Mouse (Mus musculus) MEL (cell line): Measurements from ENCODE around the gene Selenon. TPM values are rescaled to one million over a fixed set of nuclear protein-coding genes. Genes with fewer than 3 reads are reported as not detected.

Experiments used
- DNase-seq: peaks from one replicate; pipeline ENCODE4 v3.0.0; 2011; ENCODE audit warnings: low read depth, low spot score
- H3K27ac ChIP-seq: 2 replicates; pipeline ENCODE4 v1.5.1; 2012; ENCODE audit warnings: low read depth, mild to moderate bottlenecking, control low read depth, low read length, moderate library complexity; ENCODE audit not compliant: control insufficient read depth
- H3K27me3 ChIP-seq, 2 experiments: fragments of 150-350 bp in 1 of 2; sonication (generic) in 1 of 2; 2 replicates each; pipeline ENCODE4 v1.6.1; 2012; ENCODE audit warnings: low read length in 2 of 2, mild to moderate bottlenecking in 2 of 2, improper control_type of control experiment in 1 of 2, moderate library complexity in 1 of 2; ENCODE audit not compliant: insufficient read depth in 2 of 2, control insufficient read depth in 1 of 2
- H3K36me3 ChIP-seq, 2 experiments: 2 replicates each; pipeline ENCODE4 v1.6.1; 2012 to 2014; ENCODE audit warnings: low read length in 2 of 2, improper control_type of control experiment in 1 of 2, inconsistent platforms in 1 of 2, mild to moderate bottlenecking in 1 of 2; ENCODE audit not compliant: insufficient read depth in 2 of 2, control insufficient read depth in 1 of 2
- H3K4me1 ChIP-seq, 2 experiments: fragments of 150-350 bp in 1 of 2; sonication (generic) in 1 of 2; 2 replicates each; pipeline ENCODE4 v1.6.1; 2012; ENCODE audit warnings: low read length in 2 of 2, improper control_type of control experiment in 1 of 2, mild to moderate bottlenecking in 1 of 2; ENCODE audit not compliant: insufficient read depth in 2 of 2, control insufficient read depth in 1 of 2
- H3K4me3 ChIP-seq, 2 experiments: fragments of 150-350 bp in 1 of 2; sonication (generic) in 1 of 2; 2 replicates each; pipeline ENCODE4 v1.5.1; 2012; ENCODE audit warnings: low read depth in 2 of 2, low read length in 2 of 2, mild to moderate bottlenecking in 2 of 2, moderate library complexity in 2 of 2, control low read depth in 1 of 2, improper control_type of control experiment in 1 of 2; ENCODE audit not compliant: control insufficient read depth in 1 of 2, insufficient read depth in 1 of 2
- H3K79me2 ChIP-seq: 2 replicates; pipeline ENCODE4 v1.6.1; 2012; ENCODE audit warnings: mild to moderate bottlenecking, low read length, moderate library complexity; ENCODE audit not compliant: control insufficient read depth, poor library complexity, insufficient read depth
- H3K9ac ChIP-seq: 2 replicates; pipeline ENCODE4 v1.6.1; 2012; ENCODE audit warnings: low read depth, mild to moderate bottlenecking, control low read depth, low read length, moderate library complexity; ENCODE audit not compliant: control insufficient read depth, poor library complexity, severe bottlenecking
- H3K9me3 ChIP-seq: fragments of 150-350 bp; sonication (generic); replicated peaks from 2 replicates; pipeline ENCODE4 v1.6.1; 2012; ENCODE audit warnings: mild to moderate bottlenecking, low read length, improper control_type of control experiment, moderate library complexity; ENCODE audit not compliant: insufficient read depth
- CTCF ChIP-seq, 3 experiments: IDR thresholded peaks in 2 of 3; conservative IDR thresholded peaks in 1 of 3; 2 replicates each; pipeline ENCODE4 v1.5.1; 2011 to 2012; ENCODE audit warnings: low read length in 3 of 3, low read depth in 2 of 3, mild to moderate bottlenecking in 2 of 3, improper control_type of control experiment in 1 of 3, inconsistent platforms in 1 of 3, mixed read lengths in 1 of 3, moderate library complexity in 1 of 3; ENCODE audit not compliant: control insufficient read depth in 1 of 3, insufficient read depth in 1 of 3, poor library complexity in 1 of 3, severe bottlenecking in 1 of 3
- EP300 ChIP-seq, 2 experiments: IDR thresholded peaks; 2 replicates each; pipeline ENCODE4 v1.6.1; 2011; ENCODE audit warnings: improper control_type of control experiment in 2 of 2, low read length in 2 of 2, low read depth in 1 of 2, mild to moderate bottlenecking in 1 of 2
- GABPA ChIP-seq: IDR thresholded peaks from 2 replicates; pipeline ENCODE4 v1.6.1; 2012; ENCODE audit warnings: low read depth, mild to moderate bottlenecking, inconsistent platforms, low read length, improper control_type of control experiment, moderate library complexity
- KAT2A ChIP-seq: conservative IDR thresholded peaks from 2 replicates; pipeline ENCODE4 v1.6.1; 2012; ENCODE audit warnings: low read depth, low read length, improper control_type of control experiment, inconsistent platforms
- MAZ ChIP-seq: IDR thresholded peaks from 2 replicates; pipeline ENCODE4 v1.6.1; 2012; ENCODE audit warnings: low read depth, mild to moderate bottlenecking, inconsistent platforms, low read length, improper control_type of control experiment
- MXI1 ChIP-seq: IDR thresholded peaks from 2 replicates; pipeline ENCODE4 v1.6.1; 2011; ENCODE audit warnings: mild to moderate bottlenecking, low read depth, low read length, improper control_type of control experiment
- NELFE ChIP-seq: IDR thresholded peaks from 2 replicates; pipeline ENCODE4 v1.6.1; 2011; ENCODE audit warnings: low read depth, low read length, improper control_type of control experiment
- NRF1 ChIP-seq: IDR thresholded peaks from 2 replicates; pipeline ENCODE4 v1.6.1; 2014; ENCODE audit warnings: low read depth, mild to moderate bottlenecking, inconsistent platforms, low read length, improper control_type of control experiment, moderate library complexity; ENCODE audit not compliant: poor library complexity, insufficient read depth, severe bottlenecking
- POLR2AphosphoS2 ChIP-seq: IDR thresholded peaks from 2 replicates; pipeline ENCODE4 v1.6.1; 2011; ENCODE audit warnings: low read length, improper control_type of control experiment
- POLR2AphosphoS5 ChIP-seq: IDR thresholded peaks from 2 replicates; pipeline ENCODE4 v1.6.1; 2012; ENCODE audit warnings: low read depth, borderline replicate concordance, mild to moderate bottlenecking, inconsistent platforms, low read length, moderate library complexity, mixed read lengths
- RAD21 ChIP-seq: IDR thresholded peaks from 2 replicates; pipeline ENCODE4 v1.6.1; 2011; ENCODE audit warnings: mild to moderate bottlenecking, low read depth, low read length, improper control_type of control experiment
- RCOR1 ChIP-seq: IDR thresholded peaks from 2 replicates; pipeline ENCODE4 v1.6.1; 2012; ENCODE audit warnings: low read depth, mild to moderate bottlenecking, inconsistent platforms, low read length, improper control_type of control experiment
- SMC3 ChIP-seq: IDR thresholded peaks from 2 replicates; pipeline ENCODE4 v1.6.1; 2011; ENCODE audit warnings: low read depth, low read length, improper control_type of control experiment
- TAL1 ChIP-seq: IDR thresholded peaks from 2 replicates; pipeline ENCODE4 v1.6.1; 2012; ENCODE audit warnings: mild to moderate bottlenecking, inconsistent platforms, low read length, moderate library complexity, mixed read lengths
- UBTF ChIP-seq: IDR thresholded peaks from 2 replicates; pipeline ENCODE4 v1.6.1; 2012; ENCODE audit warnings: low read depth, mild to moderate bottlenecking, inconsistent platforms, low read length, improper control_type of control experiment, moderate library complexity, borderline replicate concordance; ENCODE audit not compliant: insufficient read depth
- USF1 ChIP-seq: IDR thresholded peaks from 2 replicates; pipeline ENCODE4 v1.6.1; 2014; ENCODE audit warnings: low read depth, mild to moderate bottlenecking, inconsistent platforms, low read length, improper control_type of control experiment, moderate library complexity
- ZC3H11A ChIP-seq: IDR thresholded peaks from 2 replicates; pipeline ENCODE4 v1.6.1; 2012; ENCODE audit warnings: low read depth, mild to moderate bottlenecking, inconsistent platforms, low read length, improper control_type of control experiment
- ZKSCAN1 ChIP-seq: IDR thresholded peaks from 2 replicates; pipeline ENCODE4 v1.6.1; 2012; ENCODE audit warnings: low read depth, mild to moderate bottlenecking, inconsistent platforms, low read length, improper control_type of control experiment, moderate library complexity
- ZMIZ1 ChIP-seq: IDR thresholded peaks from 2 replicates; pipeline ENCODE4 v1.6.1; 2012; ENCODE audit warnings: low read depth, mild to moderate bottlenecking, inconsistent platforms, low read length, improper control_type of control experiment, moderate library complexity
- polyA plus RNA-seq, 2 experiments: library from polyadenylated mRNA; stranded (reverse) in 1 of 2; unstranded in 1 of 2; fragments of >175 nt in 1 of 2; fragments of >200 nt in 1 of 2; gene quantifications; 2 replicates each; pipeline versions ENCODE4 v1.2.1 to v1.2.4; 2012; ENCODE audit warnings: low replicate concordance in 2 of 2, low read depth in 1 of 2; ENCODE audit not compliant: insufficient read length in 2 of 2, insufficient read depth in 1 of 2, missing spikeins in 1 of 2
- total RNA-seq: library from RNA; depleted of rRNA; stranded (reverse); fragments of 300-350 nt; gene quantifications from 2 replicates; pipeline ENCODE4 v1.2.3, GENCODE M21; 2012

Selenon gene
- total and polyA plus RNA-seq, 3 experiments: 2.9 to 16.3 TPM; not detected in 1

- TF ChIP-seq EP300 (IDR thresholded peaks at IDR 0.05; ENCODE audit: low read depth in 1 of 2, low read length in 2 of 2) (peak in 1 of 2 experiments; percentile 32; a peak in 1 of 4 replicates), ZC3H11A (no peak), ZMIZ1 (no peak)
Observed at GRCm38 (mm10) chr4:134557626-134558249, 5.8 kb upstream of the Selenon start (continued).

GRCm38 (mm10) chr4:134555956-134556580 is 4.1 kb upstream of the Selenon start:
- H3K4me1 ChIP-seq: peaks cover 2 to 16% of the 10 kb centered on the region in 2 experiments
- 0 out of 2 replicates have a peak, but pooled peaks cover 1% of the 10 kb centered on the region for H3K79me2 ChIP-seq
- peak; percentile 64 for DNase-seq
- H3K9me3 ChIP-seq: no peaks in the 10 kb centered on the region
- H3K27ac ChIP-seq: no peak overlapping the region
- TF ChIP-seq ZKSCAN1 (peak; percentile 92), NRF1 (no peak), NELFE (no peak), MXI1 (no peak), UBTF (no peak), SMC3 (peak; percentile 41), POLR2AphosphoS2 (no peak), EP300 (IDR thresholded peaks at IDR 0.05; ENCODE audit: low read depth in 1 of 2, low read length in 2 of 2) (no peak), KAT2A (no peak), TAL1 (no peak), ZMIZ1 (no peak), CTCF (IDR thresholded peaks at IDR 0.05 in 2 of 3, conservative IDR thresholded peaks at IDR 0.05 in 1 of 3; ENCODE audit: control insufficient read depth in 1 of 3, insufficient read depth in 1 of 3, low read depth in 2 of 3, low read length in 3 of 3, poor library complexity in 1 of 3, severe bottlenecking in 1 of 3) (peak; percentile 35 to 82 (median 57); a peak in 5 of 6 replicates), RAD21 (peak; percentile 13)
- TF ChIP-seq, all 39 proteins: peak for 4
- Histone ChIP-seq H3K27me3 (no peaks in the 10 kb centered on the region), H3K4me3 (no peak overlapping the region), H3K9ac (no peak overlapping the region), H3K36me3 (peaks cover 0 to 7% of the 10 kb centered on the region in 2 experiments; a peak in 1 of 4 replicates)

- no peak for DNase-seq
- no peak overlapping the region for H3K9ac ChIP-seq
- TF ChIP-seq RCOR1: no peak
- TF ChIP-seq MAZ: no peak
- no peak for TF ChIP-seq GABPA
- no peak for TF ChIP-seq TAL1
- TF ChIP-seq POLR2AphosphoS5: no peak
- no peak for TF ChIP-seq ZC3H11A
- no peak for TF ChIP-seq NELFE
- TF ChIP-seq ZKSCAN1: no peak
- TF ChIP-seq USF1: no peak
- no peaks in the 10 kb centered on the region for H3K27me3 ChIP-seq
- peaks cover 0 to 7% of the 10 kb centered on the region in 2 experiments; a peak in 1 of 4 replicates for H3K36me3 ChIP-seq
- H3K79me2 ChIP-seq: 0 out of 2 replicates have a peak, but pooled peaks cover 1% of the 10 kb centered on the region
- H3K27ac ChIP-seq: no peak overlapping the region
- H3K9me3 ChIP-seq: no peaks in the 10 kb centered on the region
- no peak overlapping the region for H3K4me3 ChIP-seq
- peaks cover 2 to 17% of the 10 kb centered on the region in 2 experiments for H3K4me1 ChIP-seq
Observed at GRCm38 (mm10) chr4:134553631-134554030, 1.7 kb upstream of the Selenon start.
